Mouse (Mus musculus) limb, embryonic 10.5 days (tissue): ENCODE data around the gene Fkbpl. TPM values are rescaled to one million over a fixed set of nuclear protein-coding genes. Genes with fewer than 3 reads are reported as not detected.

Experiments
- DNase-seq: peaks from one replicate; pipeline ENCODE4 v3.0.0-alpha.2; 2017; ENCODE audit warnings: low spot score
- H3K27ac ChIP-seq: fragments of 300-500 bp; sonication (generic); 2 replicates; pipeline ENCODE4 v1.5.1; 2016; ENCODE audit warnings: mild to moderate bottlenecking
- H3K27me3 ChIP-seq: fragments of 300-500 bp; sonication (generic); 2 replicates; pipeline ENCODE4 v1.6.1; 2016; ENCODE audit warnings: low read depth, mild to moderate bottlenecking; ENCODE audit not compliant: poor library complexity, severe bottlenecking
- H3K36me3 ChIP-seq: fragments of 300-500 bp; sonication (generic); 2 replicates; pipeline ENCODE4 v1.6.1; 2016; ENCODE audit warnings: mild to moderate bottlenecking, moderate library complexity
- H3K4me1 ChIP-seq: fragments of 300-500 bp; sonication (generic); 2 replicates; pipeline ENCODE4 v1.6.1; 2016
- H3K4me3 ChIP-seq: fragments of 300-500 bp; sonication (generic); 2 replicates; pipeline ENCODE4 v1.5.1; 2016; ENCODE audit warnings: mild to moderate bottlenecking, moderate library complexity
- H3K9me3 ChIP-seq: fragments of 300-500 bp; sonication (generic); replicated peaks from 2 replicates; pipeline ENCODE4 v1.6.1; 2016; ENCODE audit warnings: mild to moderate bottlenecking
- WGBS: fragments of 180-500 bp; shearing (Covaris S2); methylation state at CpG from one replicate; pipeline ENCODE4 v1.1.7; 2016; 5-methylcytosine and 5-hydroxymethylcytosine counted together
- polyA plus RNA-seq: library from polyadenylated mRNA; unstranded; fragments of >200 nt; fragmentation: Nextera tagmentation; extraction: Ambion mirVana; gene quantifications from 2 replicates; pipeline ENCODE4 v1.2.1, GENCODE M21; 2016

Fkbpl gene
- polyA plus RNA-seq, 1 experiment from 2014 or later: 17.9 TPM

DNA sequence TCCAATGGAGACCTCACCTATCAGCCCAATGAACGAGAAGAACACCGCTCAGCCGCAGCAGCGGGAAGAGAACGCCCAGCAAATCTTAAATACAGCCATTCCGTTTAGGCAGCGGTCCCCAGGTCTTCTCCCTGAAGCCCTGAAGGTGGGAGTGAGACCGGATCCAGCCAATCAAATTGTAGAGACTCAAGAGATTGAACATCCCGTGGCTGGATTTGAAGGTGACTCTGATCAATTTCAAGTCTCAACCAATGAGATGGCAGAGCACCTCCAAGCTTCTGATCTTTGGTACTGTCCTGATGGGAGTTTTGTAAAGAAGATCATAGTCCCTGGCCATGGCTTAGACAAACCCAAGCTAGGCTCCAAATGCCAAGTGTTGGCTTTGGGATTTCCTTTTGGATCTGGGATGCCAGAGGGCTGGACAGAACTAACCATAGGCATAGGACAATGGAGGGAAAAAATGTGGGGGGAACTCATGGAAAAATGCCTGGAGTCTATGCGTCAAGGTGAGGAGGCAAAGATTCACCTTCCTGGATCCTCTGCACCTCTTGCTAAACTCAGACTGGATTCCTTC, 779 bp downstream of the Fkbpl start:
- no peak for DNase-seq
- Histone ChIP-seq H3K9me3 (no peaks in the 10 kb centered on the region), H3K27me3 (no peaks in the 10 kb centered on the region), H3K4me1 (peaks cover 43% of the 10 kb centered on the region), H3K27ac (peak overlapping the region; percentile 70; the same call in 1 of the 2 replicates), H3K4me3 (peak overlapping the region; percentile 88), H3K36me3 (peaks cover 30% of the 10 kb centered on the region)
- 43% methylated on average over 10 of the region's 10 CpGs for WGBS

DNA sequence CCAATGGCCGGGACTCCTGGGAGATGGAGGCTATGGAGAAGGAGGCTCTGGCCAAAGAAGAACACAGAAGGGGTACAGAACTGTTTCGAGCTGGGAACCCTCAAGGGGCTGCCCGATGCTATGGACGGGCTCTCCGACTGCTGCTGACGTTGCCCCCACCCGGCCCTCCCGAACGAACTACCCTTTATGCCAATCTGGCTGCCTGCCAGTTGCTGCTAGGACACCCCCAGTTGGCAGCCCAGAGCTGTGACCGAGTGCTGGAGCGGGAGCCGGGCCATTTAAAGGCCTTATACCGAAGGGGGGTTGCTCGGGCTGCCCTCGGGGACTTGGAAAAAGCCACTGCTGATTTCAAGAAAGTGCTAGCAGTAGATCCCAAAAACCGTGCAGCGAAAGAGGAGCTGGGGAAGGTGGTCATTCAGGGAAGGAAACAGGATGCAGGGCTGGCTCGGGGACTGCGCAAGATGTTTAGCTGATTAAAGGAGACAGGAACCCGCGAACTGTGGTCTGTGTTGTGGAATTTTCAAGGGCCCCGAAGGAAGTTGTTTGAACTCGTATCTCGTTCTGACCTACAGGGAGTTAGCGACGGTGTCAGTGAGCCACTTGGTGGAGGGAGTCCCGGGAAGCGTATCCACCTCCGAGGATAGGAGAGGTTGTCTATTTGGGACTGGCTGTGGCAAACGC, 1.4 kb downstream of the Fkbpl start:
- H3K36me3 ChIP-seq: peaks cover 36% of the 10 kb centered on the region
- 88% methylated on average over 30 of the region's 30 CpGs for WGBS
- H3K4me1 ChIP-seq: peaks cover 37% of the 10 kb centered on the region
- no peaks in the 10 kb centered on the region for H3K9me3 ChIP-seq
- no peak overlapping the region for H3K27ac ChIP-seq
- H3K4me3 ChIP-seq: peak overlapping the region; percentile 88
- no peaks in the 10 kb centered on the region for H3K27me3 ChIP-seq
- DNase-seq: no peak

GRCm38 (mm10) chr17:34646906-34647787, 2.6 kb downstream of the Fkbpl start, which contains the start of gene Atf6b:
Gene Atf6b, plus strand, starts transcription at chr17:34647146.
- Histone ChIP-seq H3K4me3 (peak within 1 kb of the TSS; percentile 88), H3K4me1 (peaks cover 31% of the 10 kb centered on the region), H3K27ac (peak within 1 kb of the TSS; percentile 91), H3K36me3 (peaks cover 48% of the 10 kb centered on the region), H3K9me3 (no peaks in the 10 kb centered on the region), H3K27me3 (no peaks in the 10 kb centered on the region)
- 1% methylated on average over 66 of the region's 66 CpGs for WGBS
- peak; percentile 93 for DNase-seq

DNA sequence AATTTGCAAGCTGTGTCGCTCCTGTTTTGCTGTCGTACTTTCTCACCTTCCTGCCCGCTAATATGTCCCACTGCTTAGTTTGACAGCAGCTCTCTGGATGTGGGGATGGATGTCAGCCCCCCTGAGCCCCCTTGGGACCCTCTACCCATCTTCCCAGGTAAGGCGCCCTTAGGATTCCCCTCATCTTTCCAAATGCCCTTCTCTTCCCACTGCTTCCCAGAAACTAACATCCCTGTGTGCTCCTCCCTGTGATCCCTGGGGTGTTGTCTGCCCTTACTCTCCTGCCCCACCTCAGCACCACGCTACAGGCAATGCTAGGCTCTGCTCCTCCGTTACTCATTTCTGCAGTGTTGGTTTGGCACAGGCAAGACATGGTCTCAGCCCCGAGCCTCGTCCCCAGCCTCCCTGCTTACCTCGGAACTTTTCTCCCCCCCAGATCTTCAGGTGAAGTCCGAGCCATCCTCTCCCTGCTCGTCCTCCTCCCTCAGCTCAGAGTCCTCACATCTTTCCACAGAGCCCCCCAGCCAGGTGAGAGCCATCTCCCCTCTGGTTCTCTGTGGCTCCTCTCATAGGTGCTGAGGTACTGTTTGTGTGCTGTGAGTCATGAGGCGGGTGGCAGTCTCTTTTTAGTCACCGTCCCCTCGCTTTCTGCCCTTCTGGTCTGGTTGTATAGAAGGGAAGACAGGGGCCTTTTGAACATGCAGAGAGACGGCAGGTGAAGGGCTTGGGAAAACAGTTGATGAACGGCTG, 3.8 kb downstream of the Fkbpl start:
- WGBS: 86% methylated on average over 16 of the region's 16 CpGs
- Histone ChIP-seq H3K4me3 (peak overlapping the region; percentile 88), H3K36me3 (peaks cover 60% of the 10 kb centered on the region), H3K27me3 (no peaks in the 10 kb centered on the region), H3K9me3 (no peaks in the 10 kb centered on the region), H3K4me1 (peaks cover 31% of the 10 kb centered on the region), H3K27ac (no peak overlapping the region)
- no peak for DNase-seq

DNA sequence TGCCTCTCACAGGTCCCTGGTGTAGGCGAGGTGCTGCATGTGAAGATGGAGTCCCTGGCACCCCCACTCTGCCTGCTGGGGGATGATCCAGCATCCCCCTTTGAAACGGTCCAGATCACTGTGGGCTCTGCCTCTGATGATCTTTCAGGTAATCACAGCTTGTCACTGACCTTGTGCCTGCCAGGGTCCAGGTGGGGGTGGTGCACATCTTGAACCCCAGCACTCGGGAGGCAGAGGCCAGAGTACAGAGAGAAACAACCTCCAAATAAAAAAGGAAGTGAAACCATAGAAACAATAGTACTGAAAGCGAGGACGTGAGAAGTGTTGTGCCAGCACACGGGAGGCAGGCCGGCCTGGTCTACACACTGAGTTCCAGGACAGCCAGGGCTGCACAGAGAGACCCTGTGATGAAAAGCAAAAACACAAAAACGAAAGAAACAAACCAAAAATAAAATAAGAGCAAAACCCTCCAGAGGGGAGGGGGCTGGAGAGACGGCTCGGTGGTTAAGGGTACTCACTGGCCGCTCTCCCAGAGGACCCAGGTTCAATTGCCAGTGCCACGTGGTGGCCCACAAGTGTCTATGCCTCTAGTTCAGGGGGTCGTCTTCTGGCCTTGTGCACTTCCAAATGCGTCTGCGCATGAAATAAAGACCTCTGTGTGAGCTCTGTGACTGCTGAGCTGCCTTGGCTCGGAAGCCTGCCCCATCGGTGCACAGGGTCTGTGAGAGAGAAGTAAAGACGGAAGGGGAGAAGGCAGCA, 4.7 kb downstream of the Fkbpl start:
- no peak overlapping the region for H3K27ac ChIP-seq
- no peaks in the 10 kb centered on the region for H3K27me3 ChIP-seq
- no peak for DNase-seq
- 92% methylated on average over 18 of the region's 18 CpGs for WGBS
- H3K4me3 ChIP-seq: no peak overlapping the region
- peaks cover 31% of the 10 kb centered on the region for H3K4me1 ChIP-seq
- H3K36me3 ChIP-seq: peaks cover 70% of the 10 kb centered on the region
- no peaks in the 10 kb centered on the region for H3K9me3 ChIP-seq

- no peaks in the 10 kb centered on the region for H3K27me3 ChIP-seq
- no peaks in the 10 kb centered on the region for H3K9me3 ChIP-seq
- peaks cover 78% of the 10 kb centered on the region for H3K36me3 ChIP-seq
- no peak overlapping the region for H3K27ac ChIP-seq
- peaks cover 28% of the 10 kb centered on the region for H3K4me1 ChIP-seq
- 0 out of 2 replicates have a peak overlapping the region, but pooled peaks have one; percentile 3 for H3K4me3 ChIP-seq
- 96% methylated on average over 14 of the region's 14 CpGs for WGBS
- DNase-seq: no peak
These were observed 6.2 kb downstream of the Fkbpl start for GRCm38 (mm10) chr17:34650781-34651180.

DNA sequence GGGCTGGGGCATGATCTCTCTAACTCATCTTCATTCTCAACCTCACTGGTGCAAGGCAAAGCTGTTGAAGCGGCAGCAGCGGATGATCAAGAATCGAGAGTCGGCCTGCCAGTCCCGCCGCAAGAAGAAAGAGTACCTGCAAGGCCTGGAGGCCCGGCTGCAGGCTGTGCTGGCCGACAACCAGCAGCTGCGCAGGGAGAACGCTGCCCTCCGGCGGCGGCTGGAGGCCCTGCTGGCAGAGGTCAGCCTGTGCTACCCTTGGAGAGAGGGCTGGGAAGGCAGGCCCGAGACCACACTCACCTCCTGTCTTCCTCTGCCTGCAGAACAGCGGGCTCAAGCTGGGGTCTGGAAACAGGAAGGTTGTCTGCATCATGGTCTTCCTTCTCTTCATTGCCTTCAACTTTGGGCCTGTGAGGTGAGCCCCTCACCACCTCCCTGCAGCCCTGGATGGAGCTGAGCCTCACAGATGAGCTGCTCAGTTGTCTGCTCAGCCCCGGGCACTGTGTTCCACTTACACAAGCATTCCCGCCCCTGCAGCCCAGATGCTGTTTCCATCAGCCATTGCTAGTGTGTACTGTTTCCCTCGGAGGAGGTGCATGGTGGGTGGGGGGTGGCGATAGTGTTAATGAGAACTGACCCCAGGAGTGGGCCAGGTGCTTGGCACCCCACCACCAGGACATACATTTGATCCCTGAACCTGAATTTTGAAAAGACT, 7.1 kb downstream of the Fkbpl start:
- no peak overlapping the region for H3K4me3 ChIP-seq
- H3K27me3 ChIP-seq: no peaks in the 10 kb centered on the region
- no peak for DNase-seq
- H3K36me3 ChIP-seq: peaks cover 75% of the 10 kb centered on the region
- H3K4me1 ChIP-seq: peaks cover 29% of the 10 kb centered on the region
- no peaks in the 10 kb centered on the region for H3K9me3 ChIP-seq
- no peak overlapping the region for H3K27ac ChIP-seq
- 54% methylated on average over 19 of the region's 19 CpGs for WGBS

- WGBS: 93% methylated on average over 10 of the region's 10 CpGs
These were observed 8.0 kb downstream of the Fkbpl start for GRCm38 (mm10) chr17:34652546-34652945.

DNA sequence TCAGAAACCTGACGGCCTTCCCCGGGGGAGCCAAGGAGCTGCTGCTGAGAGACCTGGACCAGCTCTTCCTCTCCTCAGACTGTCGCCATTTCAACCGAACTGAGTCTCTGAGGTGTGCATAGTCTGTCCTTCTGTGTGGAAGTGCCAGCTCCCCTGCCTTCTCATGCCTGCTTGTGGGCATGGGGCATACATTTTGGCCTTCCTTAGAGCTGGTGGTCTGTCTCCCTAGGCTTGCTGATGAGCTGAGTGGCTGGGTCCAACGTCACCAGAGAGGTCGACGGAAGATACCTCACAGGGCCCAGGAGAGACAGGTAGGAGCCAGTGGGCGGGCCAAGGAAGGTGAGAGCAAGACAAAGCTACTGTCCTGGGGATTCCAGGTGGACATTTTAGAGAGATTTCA, 8.4 kb downstream of the Fkbpl start:
- H3K27me3 ChIP-seq: no peaks in the 10 kb centered on the region
- 90% methylated on average over 8 of the region's 8 CpGs for WGBS
- H3K4me3 ChIP-seq: no peak overlapping the region
- peaks cover 75% of the 10 kb centered on the region for H3K36me3 ChIP-seq
- no peak overlapping the region for H3K27ac ChIP-seq
- DNase-seq: no peak
- H3K4me1 ChIP-seq: peaks cover 34% of the 10 kb centered on the region
- no peaks in the 10 kb centered on the region for H3K9me3 ChIP-seq

More at GRCm38 (mm10) chr17:34652546-34652945, 8.0 kb downstream of the Fkbpl start:
- no peak overlapping the region for H3K4me3 ChIP-seq
- peaks cover 75% of the 10 kb centered on the region for H3K36me3 ChIP-seq
- H3K4me1 ChIP-seq: peaks cover 37% of the 10 kb centered on the region
- H3K9me3 ChIP-seq: no peaks in the 10 kb centered on the region
- no peak for DNase-seq
- no peak overlapping the region for H3K27ac ChIP-seq
- no peaks in the 10 kb centered on the region for H3K27me3 ChIP-seq

GRCm38 (mm10) chr17:34653746-34654285, 9.3 kb downstream of the Fkbpl start:
- peaks cover 71% of the 10 kb centered on the region for H3K36me3 ChIP-seq
- DNase-seq: peak; percentile 75
- 68% methylated on average over 9 of the region's 9 CpGs for WGBS

GRCm38 (mm10) chr17:34654392-34654791, 9.8 kb downstream of the Fkbpl start:
- Histone ChIP-seq H3K4me1 (peaks cover 25% of the 10 kb centered on the region), H3K9me3 (no peaks in the 10 kb centered on the region), H3K27me3 (peaks cover 10% of the 10 kb centered on the region), H3K36me3 (peaks cover 65% of the 10 kb centered on the region), H3K27ac (no peak overlapping the region), H3K4me3 (no peak overlapping the region)
- DNase-seq: no peak
- 95% methylated on average over 13 of the region's 13 CpGs for WGBS

More at GRCm38 (mm10) chr17:34653746-34654285, 9.3 kb downstream of the Fkbpl start:
- H3K4me1 ChIP-seq: peaks cover 26% of the 10 kb centered on the region
- H3K27me3 ChIP-seq: peaks cover 4% of the 10 kb centered on the region; the same call in 1 of the 2 replicates
- H3K9me3 ChIP-seq: no peaks in the 10 kb centered on the region
- no peak overlapping the region for H3K4me3 ChIP-seq
- H3K27ac ChIP-seq: no peak overlapping the region
